5 mouse cellular contexts compared by ENCODE assay signal in the genomic region with DNA sequence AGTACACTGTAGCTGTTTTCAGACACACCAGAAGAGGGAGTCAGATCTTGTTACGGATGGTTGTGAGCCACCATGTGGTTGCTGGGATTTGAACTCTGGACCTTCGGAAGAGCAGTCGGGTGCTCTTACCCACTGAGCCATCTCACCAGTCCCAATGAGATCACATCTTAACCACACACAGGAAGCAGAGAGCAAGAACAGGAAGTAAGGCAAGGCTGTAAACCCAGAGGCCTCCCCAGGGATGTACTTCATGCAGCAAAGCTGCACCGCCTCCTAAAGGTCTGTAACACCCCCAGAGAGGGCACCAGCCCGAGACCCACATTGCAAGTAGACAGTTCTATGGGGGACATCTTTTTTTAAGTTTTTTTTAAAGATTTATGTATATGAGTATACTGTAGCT. TPM values are rescaled to one million over a fixed set of nuclear protein-coding genes. Genes with fewer than 3 reads are reported as not detected.
DNase-seq lines count a peak whose midpoint lies in the region; ATAC-seq and TF ChIP-seq lines count a peak whose summit lies in the region.
"Not testable (repeated sequence)": the region's sequence is repeated elsewhere in the genome, so short reads cannot be mapped to it uniquely, and the experiment has no call there.

No protein-coding gene starts in this region.

- H3K4me3 ChIP-seq in CH12.LX (replicated peaks in 1 of 3; ENCODE audit: low read depth in 2 of 3, low read length in 2 of 3, poor library complexity in 1 of 3); midbrain, embryonic 11.5 days (ENCODE audit: low read depth, low read length): not testable (repeated sequence)

- dilution Hi-C loops in CH12.LX (cut with MboI; ENCODE audit: extremely low pct_ligation_motif_present, extremely low pct_unique_long_range_greater_than_20kb, low sequenced_read_pairs) = not testable (repeated sequence)

- not testable (repeated sequence) for TF ChIP-seq CTCF in CH12.LX (conservative IDR thresholded peaks at IDR 0.05 in 1 of 2, IDR thresholded peaks at IDR 0.05 in 1 of 2; ENCODE audit: low read depth in 2 of 2, low read length in 2 of 2)

- H3K79me2 ChIP-seq in CH12.LX (replicated peaks; ENCODE audit: control insufficient read depth, extremely low read depth, insufficient read depth, poor library complexity, severe bottlenecking) = not testable (repeated sequence)

- not testable (repeated sequence) for H3K27ac ChIP-seq in CH12.LX (ENCODE audit: insufficient read depth, low read depth); midbrain, embryonic 11.5 days (ENCODE audit: low read depth, low read length)

- not testable (repeated sequence) for H3K4me2 ChIP-seq in CH12.LX (ENCODE audit: insufficient read depth, low read depth, poor library complexity, severe bottlenecking); midbrain, embryonic 11.5 days

- H3K36me3 ChIP-seq in CH12.LX (replicated peaks in 1 of 2; ENCODE audit: control insufficient read depth in 1 of 2, insufficient read depth in 1 of 2, low read length in 1 of 2) = peaks cover 23 to 72% of the 10 kb centered on the region in 2 experiments
- H3K36me3 ChIP-seq in midbrain, embryonic 11.5 days (ENCODE audit: control insufficient read depth, insufficient read depth, low read length) = not testable (repeated sequence)

- H3K27me3 ChIP-seq in CH12.LX (replicated peaks); midbrain, embryonic 11.5 days (ENCODE audit: control insufficient read depth, insufficient read depth, low read length): not testable (repeated sequence)

- WGBS in midbrain, embryonic 11.5 days = 95% methylated on average over 5 of the region's 5 CpGs

- DNase-seq in 416B (ENCODE audit: low read depth) (peak; percentile 80), CH12.LX (ENCODE audit: extremely low read depth) (peak; percentile 48), MEL-GATA-1-ER (ENCODE audit: extremely low read depth, low read depth) (peak; percentile 9)
- DNase-seq in midbrain, embryonic 11.5 days (ENCODE audit: low spot score, missing footprints) = peak; percentile 59

- H3K9ac ChIP-seq in CH12.LX (ENCODE audit: insufficient read depth, low read depth); midbrain, embryonic 11.5 days (ENCODE audit: low read length): not testable (repeated sequence)

- not testable (repeated sequence) for TF ChIP-seq RAD21 in CH12.LX (IDR thresholded peaks at IDR 0.05; ENCODE audit: low read depth, low read length)

- H3K4me1 ChIP-seq in CH12.LX (ENCODE audit: control insufficient read depth in 1 of 2, insufficient read depth in 2 of 2); midbrain, embryonic 11.5 days (ENCODE audit: control insufficient read depth, insufficient read depth, low read length): not testable (repeated sequence)

- not testable (repeated sequence) for TF ChIP-seq EP300 in CH12.LX (IDR thresholded peaks at IDR 0.05; ENCODE audit: low read length)

- in situ Hi-C loops in CH12.LX (cut with MboI; ENCODE audit: low pct_ligation_motif_present, low pct_unique_long_range_greater_than_20kb, low sequenced_read_pairs) = not testable (repeated sequence)

- TF ChIP-seq POLR2A in CH12.LX (IDR thresholded peaks at IDR 0.05; ENCODE audit: low read depth, low read length) = not testable (repeated sequence)

- peaks cover 11% of the 10 kb centered on the region for H3K9me3 ChIP-seq in CH12.LX (replicated peaks; ENCODE audit: low read length)
- H3K9me3 ChIP-seq in midbrain, embryonic 11.5 days (ENCODE audit: control insufficient read depth, low read length) = not testable (repeated sequence)

- peak; percentile 35; the same call in 1 of the 2 replicates for ATAC-seq in granulocyte monocyte progenitor cell, adult 5-6 weeks (replicated peaks; ENCODE audit: poor library complexity, severe bottlenecking)
- not testable (repeated sequence) for ATAC-seq in midbrain, embryonic 11.5 days (ENCODE audit: low FRiP score)

RNA-seq across cellular contexts. Expression of a gene that starts 51.9 kb away (rescaled TPM):
- total RNA-seq in CH12.LX (2012; rRNA removed) (68.7 and 83.2 TPM in 2 replicates), CH12.LX (2014; rRNA removed) (71.4 and 74.7 TPM in 2 replicates)
- polyA plus RNA-seq in CH12.LX (2012; ENCODE audit: insufficient read length, low read depth) = 101 and 137 TPM in 2 replicates
- 66.7 and 82.1 TPM in 2 replicates for total RNA-seq in granulocyte monocyte progenitor cell, adult 5-6 weeks (2014; fragmentation: Nextera tagmentation)
- 47.1 and 52.4 TPM in 2 replicates for total RNA-seq in granulocyte monocyte progenitor cell, adult 5-6 weeks (2017)
- polyA plus RNA-seq in midbrain, embryonic 11.5 days (2014; fragmentation: Nextera tagmentation; extraction: Ambion mirVana) = 75.2 and 78.6 TPM in 2 replicates

Comparison
In these comparisons a context has a peak if more than half of its experiments do, and no peak if none do; other contexts are left out.
1. DNase-seq: peak in every context shown above with its lines; median percentile 80 in 416B; 59 in midbrain, embryonic 11.5 days; 48 in CH12.LX; 9 in MEL-GATA-1-ER.